Mouse (Mus musculus) liver, embryonic 16.5 days (tissue): ENCODE measurements around the gene Skp1a. TPM values are rescaled to one million over a fixed set of nuclear protein-coding genes. Genes with fewer than 3 reads are reported as not detected.

Source experiments
- ATAC-seq: fragments of 200-750 bp; cut with Nextera tagmentation; 2 replicates; pipeline ENCODE4 v1.8.0; 2017; ENCODE audit warnings: low read depth, mild to moderate bottlenecking, moderate number of reproducible peaks, moderate library complexity
- H3K27ac ChIP-seq: fragments of 300-500 bp; sonication (generic); 2 replicates; pipeline ENCODE4 v1.5.1; 2014; ENCODE audit warnings: mild to moderate bottlenecking, low read length
- H3K27me3 ChIP-seq: fragments of 300-500 bp; sonication (generic); 2 replicates; pipeline ENCODE4 v1.6.1; 2014; ENCODE audit warnings: low read depth, low read length, mixed read lengths; ENCODE audit not compliant: control insufficient read depth, insufficient read depth
- H3K36me3 ChIP-seq: fragments of 300-500 bp; sonication (generic); 2 replicates; pipeline ENCODE4 v1.6.1; 2014; ENCODE audit warnings: mild to moderate bottlenecking; ENCODE audit not compliant: control insufficient read depth, insufficient read depth
- H3K4me1 ChIP-seq: fragments of 300-500 bp; sonication (generic); 2 replicates; pipeline ENCODE4 v1.6.1; 2014; ENCODE audit warnings: low read depth, low read length, mixed read lengths; ENCODE audit not compliant: control insufficient read depth
- H3K4me2 ChIP-seq: fragments of 300-500 bp; sonication (generic); 2 replicates; pipeline ENCODE4 v1.6.1; 2014; ENCODE audit warnings: low read depth, low read length, mixed read lengths
- H3K4me3 ChIP-seq: fragments of 300-500 bp; sonication (generic); 2 replicates; pipeline ENCODE4 v1.5.1; 2014; ENCODE audit warnings: low read depth, mild to moderate bottlenecking, low read length
- H3K9ac ChIP-seq: fragments of 300-500 bp; sonication (generic); 2 replicates; pipeline ENCODE4 v1.6.1; 2014; ENCODE audit warnings: low read depth, low read length
- H3K9me3 ChIP-seq: fragments of 300-500 bp; sonication (generic); replicated peaks from 2 replicates; pipeline ENCODE4 v1.6.1; 2016; ENCODE audit warnings: low read length; ENCODE audit not compliant: control insufficient read depth
- WGBS: fragments of 180-500 bp; shearing (Covaris S2); extraction: QIAGEN DNeasy Blood & Tissue Kit; methylation state at CpG from one replicate; pipeline ENCODE4 v1.1.7; 2014; ENCODE audit not compliant: insufficient replicate concordance; 5-methylcytosine and 5-hydroxymethylcytosine counted together
- polyA plus RNA-seq: library from polyadenylated mRNA; unstranded; fragments of >200 nt; fragmentation: Nextera tagmentation; extraction: Ambion mirVana; gene quantifications from 2 replicates; pipeline ENCODE4 v1.2.1, GENCODE M21; 2015

The Skp1a gene
- polyA plus RNA-seq, 1 experiment from 2014 or later = 247 TPM

DNA sequence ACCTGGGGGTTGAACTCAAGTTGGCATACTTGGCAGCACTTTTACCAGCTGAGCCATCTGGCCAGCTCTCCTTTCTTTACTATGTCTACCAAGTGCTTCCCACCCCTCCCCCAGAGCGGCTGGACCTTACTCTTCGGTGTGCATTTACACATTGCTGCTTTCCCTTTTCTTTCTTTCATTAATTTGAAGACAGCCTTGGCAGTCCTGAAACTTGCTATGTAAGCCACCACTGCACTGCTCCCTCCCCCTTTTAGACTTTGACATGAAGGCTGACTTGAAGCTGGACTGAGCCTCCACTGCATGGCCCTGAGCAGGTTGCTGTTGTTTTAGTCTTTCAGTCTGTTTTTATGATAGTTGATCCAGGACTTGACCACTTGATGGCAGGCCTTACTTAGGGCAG, 17.7 kb downstream of the Skp1a start:
- Histone ChIP-seq H3K4me3 (no peak overlapping the region), H3K9ac (no peak overlapping the region), H3K9me3 (no peaks in the 10 kb centered on the region), H3K4me2 (no peak overlapping the region), H3K4me1 (no peaks in the 10 kb centered on the region), H3K36me3 (peaks cover 13% of the 10 kb centered on the region), H3K27me3 (no peaks in the 10 kb centered on the region), H3K27ac (no peak overlapping the region)
- ATAC-seq = no peak
- 93% methylated on average over 2 of the region's 2 CpGs for WGBS

DNA sequence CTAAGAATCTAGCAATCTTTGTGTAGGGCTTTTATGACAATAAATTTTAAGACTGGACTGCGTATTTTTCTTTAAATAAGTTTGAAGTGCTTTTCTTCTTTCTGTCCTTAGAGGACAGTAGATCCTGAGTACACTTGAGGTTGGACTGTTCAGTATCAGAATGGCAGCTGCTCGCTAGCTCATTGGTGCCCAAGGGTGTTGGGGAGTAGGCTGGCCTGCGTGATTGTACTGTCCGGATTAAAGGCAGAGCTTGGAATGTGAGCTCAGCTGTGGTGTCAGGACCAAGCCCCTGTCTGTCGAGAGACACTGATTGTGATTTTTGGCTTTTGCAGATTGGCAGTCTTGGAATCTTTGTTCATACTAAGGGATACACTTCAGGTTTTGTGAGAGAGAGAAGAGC, 20.0 kb downstream of the Skp1a start:
- H3K27ac ChIP-seq = no peak overlapping the region
- no peak overlapping the region for H3K4me3 ChIP-seq
- no peak overlapping the region for H3K4me2 ChIP-seq
- peaks cover 5% of the 10 kb centered on the region; the same call in 1 of the 2 replicates for H3K36me3 ChIP-seq
- H3K9ac ChIP-seq = no peak overlapping the region
- no peaks in the 10 kb centered on the region for H3K27me3 ChIP-seq
- ATAC-seq = no peak
- no peaks in the 10 kb centered on the region for H3K4me1 ChIP-seq
- WGBS = 74% methylated on average over 5 of the region's 5 CpGs
- H3K9me3 ChIP-seq = no peaks in the 10 kb centered on the region

DNA sequence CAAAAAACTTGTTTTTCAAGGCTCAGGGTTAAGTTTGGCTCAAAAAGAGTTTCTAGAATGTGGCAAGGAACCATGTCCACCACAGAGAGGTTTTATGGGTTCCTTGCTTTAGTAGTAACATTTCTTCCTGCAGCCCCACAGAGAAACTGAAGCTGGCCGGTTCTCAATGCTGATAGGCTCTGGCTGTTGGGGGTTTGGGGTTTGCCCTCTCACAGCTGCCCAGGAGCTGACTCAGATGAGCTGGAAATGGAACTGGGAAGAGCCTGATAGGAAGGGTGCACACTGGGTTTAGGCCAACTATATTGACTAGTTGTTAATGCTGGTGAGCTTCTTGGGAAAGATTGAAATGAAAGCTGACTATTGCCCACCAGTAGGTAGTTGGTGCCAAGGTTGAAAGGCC, 20.9 kb downstream of the Skp1a start:
- Histone ChIP-seq H3K4me1 (no peaks in the 10 kb centered on the region), H3K36me3 (peaks cover under 1% of the 10 kb centered on the region; the same call in 1 of the 2 replicates), H3K4me2 (no peak overlapping the region), H3K27ac (no peak overlapping the region), H3K9me3 (no peaks in the 10 kb centered on the region), H3K27me3 (no peaks in the 10 kb centered on the region), H3K4me3 (no peak overlapping the region), H3K9ac (no peak overlapping the region)
- ATAC-seq = no peak
- WGBS = 38% methylated on average over 1 of the region's 1 CpGs

DNA sequence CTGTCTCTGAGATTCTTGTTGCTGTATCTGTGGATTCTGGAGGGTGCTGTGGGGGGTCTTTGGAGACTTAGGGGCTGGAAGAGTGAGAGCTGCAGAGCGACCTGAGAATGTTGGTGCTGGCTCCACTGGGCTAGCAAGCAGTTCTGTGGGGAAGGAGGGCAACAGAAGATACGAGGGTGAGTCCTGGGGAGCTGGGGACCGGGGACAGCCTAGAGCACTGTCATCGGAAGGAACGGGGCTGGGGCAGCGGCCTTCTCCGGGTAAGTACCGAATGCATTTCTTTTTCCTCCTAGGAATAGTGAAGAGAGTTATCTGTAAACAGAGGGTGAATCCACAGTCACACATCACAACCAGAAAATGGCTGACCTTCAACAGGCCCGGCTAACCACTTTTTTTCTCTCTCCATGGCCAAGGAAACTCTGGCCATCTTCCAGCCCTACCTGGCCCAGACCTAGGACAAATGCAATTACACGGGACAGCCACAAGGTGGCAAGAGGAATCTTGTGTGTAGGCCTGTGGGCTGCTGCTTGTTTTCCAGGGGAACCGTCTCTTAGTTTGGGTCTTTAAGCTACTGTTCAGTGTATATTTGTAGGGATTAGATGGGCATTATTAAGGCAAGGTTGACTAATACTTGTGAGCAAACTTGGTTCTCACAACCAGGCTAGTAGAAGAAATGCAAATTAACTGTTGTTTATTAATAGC, 22.0 kb downstream of the Skp1a start:
- no peak overlapping the region for H3K9ac ChIP-seq
- H3K27me3 ChIP-seq = no peaks in the 10 kb centered on the region

DNA sequence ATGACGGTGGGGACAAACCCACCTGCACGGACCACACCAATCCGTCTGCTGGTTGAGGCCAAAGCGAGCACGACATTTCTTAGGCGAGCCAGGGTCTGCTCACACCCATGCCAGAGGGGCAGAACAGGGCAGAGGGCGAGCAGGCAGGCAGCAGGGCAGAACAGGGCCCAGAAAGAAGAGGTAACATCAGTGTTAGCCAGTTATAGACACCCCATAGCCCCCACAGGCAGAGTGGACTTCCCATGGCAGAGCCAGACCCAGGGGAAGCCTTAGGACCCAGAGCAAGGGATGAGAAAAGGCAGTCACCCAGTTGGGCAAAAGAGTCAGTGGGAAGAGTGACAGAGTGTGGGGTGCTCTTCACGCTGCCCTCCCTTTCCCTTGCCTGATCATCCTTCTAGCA, 23.3 kb downstream of the Skp1a start:
- no peaks in the 10 kb centered on the region for H3K9me3 ChIP-seq
- H3K27me3 ChIP-seq = no peaks in the 10 kb centered on the region
- H3K4me1 ChIP-seq = no peaks in the 10 kb centered on the region
- no peak overlapping the region for H3K4me2 ChIP-seq
- H3K9ac ChIP-seq = no peak overlapping the region
- no peak overlapping the region for H3K27ac ChIP-seq
- no peaks in the 10 kb centered on the region for H3K36me3 ChIP-seq
- no peak for ATAC-seq
- 68% methylated on average over 8 of the region's 8 CpGs for WGBS
- no peak overlapping the region for H3K4me3 ChIP-seq

More for the DNA sequence above, 22.0 kb downstream of the Skp1a start:
- WGBS = 56% methylated on average over 11 of the region's 11 CpGs
- Histone ChIP-seq H3K9me3 (no peaks in the 10 kb centered on the region), H3K4me1 (no peaks in the 10 kb centered on the region), H3K27ac (no peak overlapping the region), H3K4me3 (no peak overlapping the region), H3K4me2 (no peak overlapping the region), H3K36me3 (no peaks in the 10 kb centered on the region)
- ATAC-seq = no peak

DNA sequence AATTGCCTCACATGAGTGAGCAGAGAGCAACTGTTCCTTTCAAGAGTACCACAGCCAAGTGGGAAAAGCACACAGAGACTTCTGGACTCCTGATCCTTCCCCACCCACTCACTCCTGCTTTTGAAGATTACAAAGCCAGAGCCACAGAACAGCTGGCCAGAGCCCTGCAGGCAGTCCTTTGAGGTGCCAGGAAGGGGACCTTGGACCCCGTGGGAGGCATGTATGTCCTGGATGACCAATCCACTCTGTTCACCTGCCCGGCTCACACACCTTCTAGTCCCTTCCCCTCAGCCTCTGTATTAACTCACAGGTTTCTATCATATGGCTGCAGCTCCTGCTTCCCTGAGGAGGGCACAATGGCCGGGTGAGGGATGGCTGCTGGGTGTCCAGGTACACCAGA, 25.6 kb downstream of the Skp1a start:
- ATAC-seq = peak; percentile 76
- H3K4me3 ChIP-seq = no peak overlapping the region
- no peak overlapping the region for H3K27ac ChIP-seq
- no peak overlapping the region for H3K4me2 ChIP-seq
- no peaks in the 10 kb centered on the region for H3K4me1 ChIP-seq
- no peaks in the 10 kb centered on the region for H3K9me3 ChIP-seq
- WGBS = 44% methylated on average over 3 of the region's 3 CpGs
- H3K27me3 ChIP-seq = no peaks in the 10 kb centered on the region
- H3K9ac ChIP-seq = no peak overlapping the region
- H3K36me3 ChIP-seq = no peaks in the 10 kb centered on the region

DNA sequence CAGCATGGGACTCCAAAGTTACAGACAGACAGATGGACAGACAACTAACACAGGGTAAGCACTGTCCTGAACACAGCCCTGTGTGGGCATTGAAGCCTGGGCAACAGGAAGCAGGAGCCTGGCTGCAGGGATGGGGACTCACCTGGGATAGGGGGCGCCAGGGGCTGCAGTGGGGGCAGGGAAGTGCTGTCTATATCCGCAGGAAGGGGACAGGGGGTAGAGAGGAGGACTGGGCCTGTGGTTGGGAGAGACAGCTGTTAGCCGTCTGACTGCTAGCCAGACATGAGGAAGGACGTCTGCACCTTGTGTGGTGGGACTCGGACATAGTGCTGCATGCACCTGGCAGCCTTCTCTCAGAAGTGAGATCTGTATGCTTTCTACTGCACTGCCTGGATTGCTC, 26.9 kb downstream of the Skp1a start:
- no peak overlapping the region for H3K4me2 ChIP-seq
- no peaks in the 10 kb centered on the region for H3K9me3 ChIP-seq
- no peak overlapping the region for H3K4me3 ChIP-seq
- no peak overlapping the region for H3K27ac ChIP-seq
- H3K36me3 ChIP-seq = no peaks in the 10 kb centered on the region
- no peak overlapping the region for H3K9ac ChIP-seq
- H3K4me1 ChIP-seq = no peaks in the 10 kb centered on the region
- no peaks in the 10 kb centered on the region for H3K27me3 ChIP-seq
- 36% methylated on average over 5 of the region's 5 CpGs for WGBS
- ATAC-seq = no peak

DNA sequence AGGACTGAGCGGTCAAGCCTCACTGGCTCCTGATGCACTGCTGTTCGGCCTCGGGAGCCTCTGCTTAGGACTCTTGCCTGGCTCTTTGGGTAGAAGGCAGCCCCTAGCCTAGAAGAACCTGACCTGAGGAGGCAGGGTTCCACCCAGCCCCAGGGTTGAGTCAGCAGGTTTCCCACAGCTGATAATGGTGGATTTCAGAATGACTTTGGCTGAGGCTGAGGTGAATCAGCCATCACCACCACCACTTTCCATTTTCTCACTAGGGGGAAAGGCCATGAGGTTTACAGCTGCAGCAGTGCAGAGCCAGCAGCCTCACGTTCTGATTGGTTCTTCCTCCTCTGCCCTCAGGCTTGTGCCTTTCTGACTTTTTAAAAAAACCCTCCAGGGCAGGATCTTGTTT, 29.1 kb downstream of the Skp1a start:
- no peak overlapping the region for H3K4me3 ChIP-seq
- no peak overlapping the region for H3K27ac ChIP-seq
- H3K27me3 ChIP-seq = no peaks in the 10 kb centered on the region
- no peaks in the 10 kb centered on the region for H3K4me1 ChIP-seq
- H3K9me3 ChIP-seq = no peaks in the 10 kb centered on the region
- no peak overlapping the region for H3K9ac ChIP-seq
- H3K4me2 ChIP-seq = no peak overlapping the region
- ATAC-seq = no peak
- H3K36me3 ChIP-seq = no peaks in the 10 kb centered on the region
- 54% methylated on average over 4 of the region's 4 CpGs for WGBS

DNA sequence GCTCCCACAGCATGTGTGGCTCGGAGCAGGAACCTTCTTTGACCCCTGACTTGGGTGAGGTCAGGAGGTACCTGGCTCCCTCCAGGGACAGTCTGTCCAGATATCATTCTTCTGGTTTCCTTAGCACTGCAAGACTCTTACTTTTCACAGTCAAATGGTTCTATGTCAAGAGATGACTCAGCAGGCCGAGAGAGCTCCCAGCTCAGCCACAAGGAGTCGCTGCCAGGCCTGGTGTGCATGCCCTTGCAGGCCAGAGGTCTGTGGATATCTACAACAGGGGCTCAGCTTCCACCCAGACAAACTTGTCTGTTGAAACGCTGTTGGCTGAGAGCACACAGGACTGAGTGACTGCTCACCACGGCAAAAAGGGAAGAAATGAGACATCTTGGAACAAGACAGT, 30.1 kb downstream of the Skp1a start:
- no peak overlapping the region for H3K4me3 ChIP-seq
- no peaks in the 10 kb centered on the region for H3K27me3 ChIP-seq
- no peaks in the 10 kb centered on the region for H3K9me3 ChIP-seq
- H3K27ac ChIP-seq = no peak overlapping the region
- no peaks in the 10 kb centered on the region for H3K4me1 ChIP-seq
- WGBS = 17% methylated on average over 5 of the region's 5 CpGs
- H3K9ac ChIP-seq = no peak overlapping the region
- no peak for ATAC-seq
- no peaks in the 10 kb centered on the region for H3K36me3 ChIP-seq
- no peak overlapping the region for H3K4me2 ChIP-seq
